Mouse (Mus musculus): ENCODE data around the gene Iglon5.

- no peak for TF ChIP-seq GATA1 (IDR thresholded peaks at IDR 0.05; ENCODE audit: borderline replicate concordance, low read length)
- no peak for TF ChIP-seq FLI1 (IDR thresholded peaks at IDR 0.05; ENCODE audit: low read length)
Observed at GRCm38 (mm10) chr7:43482090-43482716, 7.7 kb downstream of the Iglon5 start.
